Mouse (Mus musculus) embryo, embryonic 10 days (tissue): Measurements from ENCODE around the gene Efhd1.

Experiments
- DNase-seq: peaks from one replicate; pipeline ENCODE4 v3.0.0-alpha.2; 2015; ENCODE audit warnings: low spot score

The Efhd1 gene

DNA sequence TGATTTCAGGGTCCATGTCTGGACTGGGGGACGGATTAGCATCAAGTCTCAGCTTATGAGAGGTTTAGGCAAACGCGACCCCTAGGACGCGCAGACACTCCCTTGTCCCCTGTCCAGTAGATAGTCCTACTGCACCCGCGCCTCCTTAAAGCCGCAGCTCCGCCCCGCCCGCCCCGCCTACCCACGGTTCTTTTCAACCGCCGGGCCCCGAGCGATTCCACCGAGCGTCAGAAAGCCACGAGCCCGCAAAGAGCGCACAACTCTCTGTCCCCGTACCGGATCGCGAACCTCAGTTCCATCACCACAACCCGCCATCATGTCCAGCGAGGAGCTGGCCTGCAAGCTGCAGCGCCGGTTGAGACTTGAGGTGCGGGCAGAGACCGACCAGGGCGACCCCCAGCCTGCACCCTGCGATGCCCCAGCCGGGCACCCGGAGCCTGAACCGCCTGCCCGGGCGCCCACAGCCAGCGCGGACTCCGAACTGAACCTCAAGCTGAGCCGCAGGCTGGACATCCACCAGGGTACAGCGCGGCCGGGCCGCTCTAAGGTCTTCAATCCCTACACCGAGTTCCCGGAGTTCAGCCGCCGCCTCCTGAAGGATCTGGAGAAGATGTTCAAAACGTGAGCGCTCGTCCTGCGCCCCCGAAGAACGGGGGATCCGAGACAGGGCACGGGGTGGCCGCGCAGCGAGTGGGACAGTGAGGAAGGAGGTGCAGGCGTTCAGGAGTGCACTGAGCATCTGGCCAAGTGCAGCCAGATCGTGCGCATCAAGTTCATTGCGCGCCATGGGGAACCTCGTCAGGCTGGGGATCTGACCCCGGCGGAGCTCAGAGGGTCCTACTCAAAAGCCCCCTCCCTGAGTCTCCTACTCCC lies at the start of gene Efhd1:
TSS of gene Efhd1 (plus strand) at position 230 of the 873 bp plus-strand sequence.
- peak; percentile 49 for DNase-seq

DNA sequence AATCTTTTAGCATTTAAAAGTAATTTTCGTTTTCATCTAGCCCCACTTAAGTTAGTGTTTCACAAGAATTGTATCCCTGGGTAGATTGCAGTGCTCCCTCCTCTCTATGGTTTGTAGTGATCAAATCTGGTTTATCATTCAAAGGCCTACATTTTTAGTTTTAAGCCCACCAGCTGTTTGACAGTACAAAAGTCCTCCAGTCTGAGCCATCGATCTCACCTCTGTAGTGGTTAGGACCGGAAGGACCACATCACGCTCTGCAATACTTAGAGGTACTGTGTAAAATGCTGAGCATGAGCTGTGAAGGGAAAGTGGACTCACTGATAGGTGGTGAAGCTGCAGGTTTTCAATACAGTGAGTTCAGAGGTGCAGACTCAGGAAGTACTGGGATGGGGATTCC lies 49.4 kb upstream of the Efhd1 start:
- no peak for DNase-seq

DNA sequence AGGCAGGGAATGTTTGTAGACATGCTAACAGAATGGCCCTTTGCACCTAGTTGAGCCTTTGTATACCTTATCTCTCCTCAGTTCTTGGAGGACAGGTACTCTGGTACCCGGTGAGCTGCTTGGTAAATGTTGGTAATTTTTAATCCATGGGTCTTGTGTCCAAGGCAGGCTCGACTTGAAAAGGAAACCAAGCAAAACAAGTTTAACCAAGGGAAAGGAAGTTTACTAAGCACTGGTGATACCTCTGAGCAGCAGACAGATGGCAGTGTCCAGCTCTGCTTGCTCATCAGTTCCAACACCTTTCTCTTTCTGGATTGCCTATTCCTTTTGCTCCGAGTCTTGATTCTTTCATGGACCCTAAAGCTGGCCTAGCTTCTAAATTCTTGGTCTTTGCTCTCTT lies 46.2 kb upstream of the Efhd1 start:
- DNase-seq, result peak; percentile 24

DNA sequence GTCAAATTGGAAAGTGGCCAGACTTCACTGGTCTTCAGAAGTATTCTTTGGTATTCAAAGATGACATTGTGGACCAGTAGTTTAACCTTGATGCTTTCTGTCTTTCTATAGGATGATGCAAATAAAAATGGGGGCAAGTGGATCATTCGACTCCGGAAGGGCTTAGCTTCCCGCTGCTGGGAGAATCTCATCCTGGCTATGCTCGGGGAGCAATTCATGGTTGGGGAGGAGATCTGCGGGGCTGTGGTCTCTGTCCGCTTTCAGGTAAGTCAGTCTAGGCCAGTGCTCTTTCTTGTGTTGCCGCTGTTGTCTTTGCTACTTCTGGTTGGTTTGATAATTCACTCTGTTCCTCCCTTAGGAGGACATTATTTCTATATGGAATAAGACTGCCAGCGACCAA lies 38.4 kb upstream of the Efhd1 start:
- DNase-seq, result no peak

DNA sequence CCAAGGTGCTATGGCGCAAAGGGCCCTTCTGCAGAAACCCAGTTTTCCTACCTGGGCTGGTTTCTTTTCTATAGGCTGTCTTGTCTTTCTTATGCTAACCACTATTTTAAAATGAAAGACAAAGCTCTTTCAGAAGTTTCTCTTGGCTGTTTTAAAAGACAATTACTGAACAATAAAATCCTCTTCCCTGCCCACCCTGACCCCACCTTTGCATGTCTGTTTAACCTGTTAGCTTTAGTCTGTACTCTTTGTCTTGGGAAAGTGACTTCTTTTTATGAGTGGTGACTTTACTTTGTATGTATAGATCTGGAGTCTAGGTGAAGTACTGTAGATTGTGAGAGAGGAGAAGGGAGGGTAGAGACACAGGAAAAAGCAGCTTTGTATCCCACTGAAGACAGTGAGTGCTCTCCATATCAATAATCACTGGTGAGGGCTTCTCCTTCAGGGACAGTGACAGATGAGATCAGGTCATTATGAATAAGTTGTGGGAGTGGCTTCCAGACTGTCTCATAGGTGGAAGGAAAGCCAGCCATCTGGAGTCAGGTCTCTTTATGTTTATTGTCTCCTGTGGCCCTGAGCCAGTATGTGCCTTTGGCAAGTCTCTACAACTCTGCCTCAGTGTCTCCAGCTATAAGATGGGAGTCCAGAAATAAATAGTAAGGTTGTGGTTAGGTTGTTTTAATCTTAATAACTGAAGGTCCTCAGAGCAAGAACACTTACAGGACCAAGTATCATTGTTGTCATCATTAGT lies 37.6 kb upstream of the Efhd1 start:
- no peak for DNase-seq

DNA sequence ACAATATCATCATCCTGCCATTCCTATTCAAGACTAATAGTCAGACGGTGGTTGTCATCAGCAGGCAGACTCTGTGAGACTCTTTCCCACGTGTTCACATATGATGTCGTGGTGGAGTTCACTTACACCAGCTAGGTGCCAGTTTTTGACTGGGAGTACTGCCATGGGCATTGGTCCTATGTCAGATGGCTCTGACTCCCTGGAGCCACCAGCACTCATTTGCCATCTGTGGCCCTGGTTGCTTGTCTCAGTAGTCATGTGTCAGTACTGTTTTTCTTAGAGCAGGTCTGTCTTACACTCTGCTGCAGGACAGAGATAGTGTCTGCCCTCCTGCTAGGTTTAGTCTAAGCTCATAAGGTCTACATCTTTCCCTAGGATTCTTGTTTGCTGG lies 37.0 kb upstream of the Efhd1 start:
- DNase-seq, result no peak

DNA sequence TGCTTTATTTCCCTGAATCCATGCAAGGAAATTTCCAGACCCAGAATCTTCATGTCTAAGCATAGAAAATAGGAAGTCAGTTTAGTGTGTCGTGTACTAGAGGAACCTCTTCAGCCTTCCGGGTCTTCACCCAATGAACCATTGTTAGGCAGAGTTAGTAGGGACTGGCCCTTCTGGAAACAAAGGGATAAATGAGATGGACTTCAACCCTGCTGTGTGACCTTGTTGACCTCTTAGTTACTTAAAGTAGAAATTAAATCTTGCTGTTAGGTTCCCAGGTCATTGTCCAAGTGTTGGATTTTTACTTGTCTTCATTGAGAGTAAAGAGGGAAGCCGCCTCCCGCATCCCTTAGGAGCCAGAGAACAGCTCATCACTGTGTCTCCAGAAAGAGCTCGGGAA lies 33.6 kb upstream of the Efhd1 start:
- no peak for DNase-seq

DNA sequence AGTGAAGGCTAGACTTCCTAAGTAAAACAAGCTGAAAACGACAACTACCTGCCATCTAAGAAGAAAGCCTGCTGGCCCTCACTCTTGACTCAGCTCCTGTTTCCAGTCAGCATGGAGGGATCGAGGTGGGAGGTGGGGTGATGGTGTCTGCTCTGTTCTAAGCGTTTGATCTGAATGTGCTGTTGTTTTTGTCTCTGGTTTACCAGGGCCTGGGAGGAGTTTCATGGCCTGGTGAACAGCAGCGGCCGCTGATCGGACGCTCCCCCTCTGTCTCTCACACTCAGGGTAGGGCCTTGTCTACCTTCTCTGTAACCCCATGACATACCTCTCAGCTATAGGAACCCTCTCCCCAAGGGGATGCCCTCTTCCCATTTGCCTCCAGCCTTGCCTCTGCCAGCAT lies 32.0 kb upstream of the Efhd1 start:
- DNase-seq, result no peak

DNA sequence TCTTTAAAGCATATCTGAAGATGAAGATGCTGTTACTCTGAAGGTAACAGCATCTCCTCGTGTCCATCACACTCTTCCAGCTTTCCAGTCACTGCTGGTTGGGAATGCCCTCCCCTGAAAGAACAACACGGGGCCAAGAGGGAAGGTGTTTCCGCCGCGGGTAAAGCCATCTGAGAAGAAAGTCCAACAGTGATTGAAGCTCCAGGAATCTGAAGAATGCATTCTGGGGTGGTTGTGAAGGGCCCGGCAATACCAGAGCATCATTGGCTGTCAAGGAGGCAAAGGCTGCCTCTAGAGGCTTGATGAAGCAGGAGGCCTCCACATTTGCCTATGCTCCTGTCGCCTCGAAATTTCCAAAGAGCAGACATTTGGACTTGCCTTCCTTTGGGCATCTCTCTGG lies 25.1 kb upstream of the Efhd1 start:
- DNase-seq, result no peak

DNA sequence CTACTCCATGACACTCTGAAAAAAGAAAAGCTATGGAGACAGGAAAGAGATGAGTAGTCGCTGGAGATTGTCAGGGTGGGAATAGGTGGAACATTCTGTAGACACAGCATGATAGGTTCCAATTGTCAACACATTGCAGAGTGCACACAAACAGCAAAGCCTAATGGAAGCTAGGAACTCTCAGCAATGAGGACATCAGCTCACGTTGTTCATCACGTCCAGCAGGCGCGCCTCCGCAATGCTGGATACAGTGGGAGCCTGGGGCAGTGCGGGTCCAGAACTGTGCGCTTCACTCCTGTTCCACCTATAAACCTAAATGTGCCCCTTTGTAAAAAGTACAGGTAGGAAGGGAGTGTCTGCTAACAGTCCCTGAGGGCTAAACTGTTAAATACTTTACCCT lies 21.1 kb upstream of the Efhd1 start:
- no peak for DNase-seq

DNA sequence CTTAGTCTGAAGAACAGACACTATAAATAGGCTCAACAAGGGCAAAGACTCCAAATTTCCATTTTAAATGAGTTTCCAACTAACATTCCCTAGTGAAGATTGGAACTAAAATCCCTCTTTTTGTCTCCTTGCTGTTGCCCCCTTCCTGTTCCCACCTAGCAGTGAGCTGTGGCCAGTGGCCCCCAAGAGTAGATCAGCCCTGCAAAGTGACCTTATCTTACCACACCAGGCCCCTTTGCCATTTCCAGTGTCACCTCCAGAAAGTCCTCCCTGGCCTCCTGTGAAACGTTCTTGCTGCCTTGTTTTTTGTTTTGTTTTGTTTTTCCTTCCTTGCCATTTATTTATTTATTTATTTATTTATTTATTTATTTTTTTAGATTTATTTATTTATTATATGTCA lies 18.7 kb upstream of the Efhd1 start:
- no peak for DNase-seq

DNA sequence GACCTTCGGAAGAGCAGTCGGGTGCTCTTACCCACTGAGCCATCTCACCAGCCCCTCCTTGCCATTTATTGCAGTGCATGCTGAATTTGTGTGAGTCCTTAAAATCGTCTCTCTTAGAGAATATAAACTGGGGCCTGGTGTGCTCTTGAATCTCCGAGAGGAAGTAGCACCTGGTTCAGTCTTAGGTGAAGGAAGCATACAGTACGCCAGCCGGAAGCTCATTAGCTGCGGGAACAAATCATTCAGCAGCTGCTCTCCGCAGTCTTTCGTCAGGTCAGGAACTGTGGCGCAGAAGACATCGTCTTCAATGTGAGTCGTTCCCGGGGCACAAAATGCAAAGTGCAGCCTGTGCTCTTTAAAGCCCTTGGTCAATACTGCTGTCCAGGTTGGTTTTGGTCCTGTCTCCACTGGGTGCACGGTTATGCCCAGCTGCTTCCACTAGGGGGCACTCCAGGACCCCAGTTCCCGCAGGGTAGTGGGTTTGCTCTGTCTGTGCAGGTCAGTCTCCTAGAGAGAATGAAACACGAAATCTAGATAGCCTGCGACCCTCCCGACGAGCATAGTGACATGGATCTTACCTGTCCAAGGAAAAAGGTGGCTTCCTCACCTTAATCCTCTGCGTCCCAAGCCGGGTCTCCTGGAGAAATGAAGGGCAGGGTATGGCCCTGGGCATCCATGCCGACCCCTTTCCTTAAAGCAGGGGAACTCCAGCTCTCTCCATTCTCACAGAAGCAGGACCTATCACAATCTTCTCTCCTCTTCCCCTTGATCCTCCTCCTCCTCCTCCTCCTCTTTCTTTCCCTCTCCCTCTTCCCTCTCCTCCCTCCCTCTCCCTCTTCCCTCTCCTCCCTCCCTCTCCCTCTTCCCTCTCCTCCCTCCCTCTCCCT lies 18.0 kb upstream of the Efhd1 start:
- peak; percentile 83 for DNase-seq

DNA sequence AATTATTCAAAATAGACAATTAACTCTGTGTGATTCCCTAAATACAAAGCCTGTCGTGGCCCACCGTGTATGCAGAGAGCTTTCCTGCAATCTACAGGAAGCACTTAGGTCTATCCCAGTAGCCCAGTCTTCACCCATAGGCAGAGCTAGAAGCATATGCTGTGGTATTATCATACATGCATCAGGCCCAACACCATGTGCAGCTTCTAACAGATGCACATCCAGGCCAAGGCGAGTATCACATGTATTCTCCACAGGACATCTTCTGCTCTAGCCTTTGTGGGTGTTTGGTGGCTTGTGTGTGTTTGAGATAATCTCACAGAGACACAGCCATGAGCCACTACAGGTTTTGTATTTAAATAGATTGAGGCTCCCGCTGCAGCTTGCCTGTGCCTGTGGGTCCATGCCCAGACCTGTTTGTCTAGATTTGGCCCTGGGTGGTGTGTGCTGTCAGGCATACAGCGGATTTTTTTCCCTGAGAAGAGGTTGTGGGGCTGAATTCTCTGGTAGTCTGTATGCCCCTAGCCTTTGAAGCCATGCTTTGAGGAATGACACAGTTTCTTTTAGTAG lies 12.0 kb upstream of the Efhd1 start:
- no peak for DNase-seq

DNA sequence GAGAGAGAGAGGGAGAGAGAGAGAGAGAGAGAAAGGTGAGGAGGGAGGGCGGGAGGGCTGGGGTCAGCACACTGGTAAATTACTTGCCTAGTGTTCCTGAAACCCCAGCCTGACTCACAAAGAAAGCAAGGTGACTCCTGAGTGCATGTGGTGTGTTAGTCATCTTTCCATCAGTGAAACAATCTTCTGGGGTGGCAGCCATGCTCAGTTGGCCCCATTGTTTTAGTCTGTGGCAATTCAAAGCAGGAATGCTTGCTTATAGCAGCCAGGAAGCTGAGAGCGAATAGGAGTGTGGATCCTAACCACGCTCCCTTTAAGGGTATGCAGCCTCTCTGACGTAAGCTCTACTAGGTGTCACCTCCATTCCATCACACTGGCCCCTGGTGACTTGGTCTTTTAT lies 9.0 kb upstream of the Efhd1 start:
- no peak for DNase-seq

DNA sequence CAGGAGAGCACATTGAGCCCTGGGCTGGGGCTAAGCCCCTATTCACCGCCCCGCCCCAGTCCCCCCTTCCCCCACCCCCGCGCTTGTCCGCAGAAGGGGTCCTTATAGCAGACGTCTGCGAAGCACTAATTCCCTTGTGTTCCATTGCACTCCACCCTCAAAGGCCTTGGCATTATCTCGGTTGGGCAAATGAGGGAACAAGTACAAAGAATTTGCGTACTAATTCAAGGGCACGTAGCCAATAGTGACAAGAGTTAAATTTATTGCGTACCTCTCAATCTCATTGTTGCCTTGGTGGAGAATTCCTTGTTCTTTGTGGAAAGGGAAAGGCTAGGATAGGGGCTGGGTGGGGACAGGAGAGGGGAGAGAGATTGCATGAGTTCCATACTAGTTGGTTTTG lies 6.5 kb upstream of the Efhd1 start:
- no peak for DNase-seq

DNA sequence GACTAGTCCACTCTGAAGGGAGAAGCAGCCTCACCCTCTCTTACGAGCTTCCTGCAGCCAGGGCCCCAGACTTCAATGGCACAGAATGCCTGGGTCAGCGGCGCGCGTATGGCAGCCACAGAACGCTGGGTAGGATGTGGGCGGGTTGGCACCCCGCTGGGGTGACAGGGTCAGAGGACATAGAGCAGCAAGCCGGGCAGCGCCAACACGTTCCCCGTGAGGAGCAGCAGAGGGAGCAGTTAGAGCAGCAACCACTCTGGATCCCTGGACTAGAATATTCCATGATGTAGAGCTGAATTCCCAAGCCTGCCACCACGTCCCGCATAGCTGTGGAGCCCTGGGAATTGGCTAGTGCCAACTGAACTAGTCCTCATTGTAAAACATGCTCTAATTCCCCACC lies 5.7 kb upstream of the Efhd1 start:
- DNase-seq, result peak; percentile 33

DNA sequence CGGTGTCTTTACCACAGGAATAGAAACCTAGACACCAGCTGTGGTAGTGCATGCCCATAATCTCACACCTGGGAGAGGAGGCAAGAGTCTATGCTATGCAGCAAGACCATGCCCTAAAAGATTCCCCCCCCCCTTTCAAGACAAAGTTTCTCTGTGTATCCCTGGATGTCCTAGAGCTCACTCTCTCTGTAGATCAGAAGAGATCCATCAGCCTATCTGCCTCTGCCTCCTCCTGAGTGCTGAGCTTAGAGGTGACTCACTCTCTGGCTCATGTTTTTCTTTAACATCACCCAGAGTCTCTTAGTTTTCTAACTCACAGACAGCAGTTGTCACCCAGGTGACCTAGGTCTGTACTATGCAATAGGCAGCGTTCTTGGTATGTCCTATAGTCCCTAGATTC lies 4.8 kb upstream of the Efhd1 start:
- no peak for DNase-seq

DNA sequence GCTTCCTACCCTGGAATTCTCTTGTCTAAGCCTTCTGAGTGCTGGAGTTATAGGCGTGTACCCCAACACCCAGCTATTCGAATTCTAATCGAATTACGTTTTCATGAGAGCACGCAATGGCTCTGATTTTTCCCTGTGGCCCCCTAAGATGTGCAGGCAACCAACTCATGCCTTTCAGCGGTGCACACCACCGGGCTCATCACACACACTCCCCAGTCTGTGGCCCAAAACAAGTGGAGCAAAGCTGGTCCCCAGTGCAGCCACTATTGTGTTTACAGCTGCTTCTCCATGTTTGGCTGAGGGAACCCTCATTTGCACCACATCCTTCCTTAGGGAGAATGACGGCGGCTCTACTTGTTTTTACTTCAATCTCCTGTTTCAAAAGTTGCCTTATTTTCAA lies 906 bp upstream of the Efhd1 start:
- no peak for DNase-seq

DNA sequence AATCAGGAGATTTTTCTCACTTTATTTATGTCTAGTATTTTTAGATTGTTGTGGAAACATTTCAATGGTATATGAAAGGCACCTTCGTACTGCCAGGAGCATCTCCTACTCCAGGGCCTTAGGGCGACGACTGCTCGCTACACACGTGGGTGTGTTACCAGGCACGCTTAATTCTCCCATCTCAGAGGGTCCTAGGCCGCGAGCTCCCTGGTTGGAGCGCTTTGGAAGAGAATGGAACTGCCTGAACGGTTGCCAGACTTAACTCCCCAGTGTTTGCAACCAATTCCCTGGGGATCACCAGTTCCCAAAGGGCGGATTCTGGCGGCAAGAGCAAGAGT lies 398 bp upstream of the Efhd1 start:
- no peak for DNase-seq

DNA sequence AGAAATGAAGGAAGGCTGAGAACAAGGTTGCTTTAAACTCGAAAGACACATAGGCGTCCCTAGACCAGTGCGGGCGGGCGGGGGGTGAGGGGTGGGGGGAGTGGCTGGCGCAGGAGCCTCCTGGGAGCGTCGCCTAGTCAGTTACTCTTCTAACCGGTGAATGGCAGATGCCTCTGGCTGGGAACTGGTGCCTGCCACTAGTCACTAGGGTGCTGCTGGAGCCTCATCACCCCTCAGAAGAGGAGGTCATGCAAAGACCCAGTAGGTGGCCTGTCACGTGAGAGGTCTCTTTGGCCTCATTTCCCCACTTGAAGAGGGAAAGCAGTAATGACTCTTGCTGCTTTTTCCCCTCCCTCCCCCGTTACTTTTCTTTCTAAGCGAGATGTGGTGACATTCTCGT lies 1.0 kb downstream of the Efhd1 start:
- DNase-seq, result no peak

DNA sequence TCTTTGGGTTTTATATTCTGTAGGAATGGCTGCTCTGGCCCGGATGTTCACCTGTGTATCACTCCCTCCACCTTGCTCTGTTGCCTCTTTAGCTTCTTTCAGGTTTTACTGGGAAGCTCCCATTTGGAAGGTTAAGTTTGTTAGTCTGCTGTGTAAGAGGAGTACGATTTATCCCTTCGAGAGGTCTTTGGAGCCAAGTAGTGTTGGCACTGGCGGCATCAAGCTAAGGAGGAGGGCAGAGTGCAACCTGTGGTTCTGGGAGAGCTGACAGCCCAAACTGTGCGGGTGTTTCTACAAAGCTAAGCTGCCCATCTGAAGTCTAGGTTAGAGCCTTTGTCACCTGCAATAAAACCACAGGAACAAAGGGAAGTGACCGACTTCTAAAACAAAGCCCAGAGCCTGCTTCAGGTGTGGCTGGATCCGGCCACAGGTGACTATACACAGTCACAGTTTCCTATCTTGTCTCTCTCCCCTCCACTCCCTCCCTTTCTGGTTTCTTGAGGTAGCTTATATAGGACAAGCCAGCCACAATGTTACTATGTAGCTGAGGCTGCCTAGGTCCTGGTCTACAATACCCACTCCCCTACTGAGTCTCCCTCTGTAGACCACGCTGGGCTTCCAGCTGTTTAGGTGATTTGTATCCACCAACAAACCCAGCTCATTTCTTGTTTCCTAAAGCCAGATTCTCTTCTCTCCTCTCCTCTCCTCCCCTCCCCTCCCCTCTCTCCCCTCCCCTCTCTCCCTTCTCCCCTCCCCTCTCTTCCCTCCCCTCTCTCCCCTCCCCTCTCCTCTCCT lies 2.3 kb downstream of the Efhd1 start:
- no peak for DNase-seq

DNA sequence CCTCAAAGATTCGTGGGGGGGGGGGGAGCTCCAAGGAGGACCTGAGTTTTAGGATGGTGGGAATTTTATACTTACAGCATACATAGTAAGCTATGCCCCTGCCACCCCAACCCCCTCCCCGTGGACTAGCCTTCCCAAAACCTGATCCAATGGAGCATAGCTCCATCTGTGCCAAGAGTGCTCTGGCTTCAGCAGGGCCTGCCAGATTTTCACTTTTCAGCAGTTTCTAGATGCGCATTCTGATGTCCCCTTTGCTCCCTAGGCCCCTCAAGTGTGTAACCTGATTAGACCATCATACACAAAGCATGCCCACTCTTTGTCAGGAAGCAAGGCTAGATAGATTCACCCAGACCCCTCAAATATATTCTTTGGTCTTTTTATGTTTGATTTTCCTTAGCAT lies 6.0 kb downstream of the Efhd1 start:
- no peak for DNase-seq
